Mouse (Mus musculus): ENCODE data around the gene Pdzrn3. TPM values are rescaled to one million over a fixed set of nuclear protein-coding genes. Genes with fewer than 3 reads are reported as not detected.

The Pdzrn3 gene
- total and polyA plus RNA-seq, 3 experiments: not detected

DNA sequence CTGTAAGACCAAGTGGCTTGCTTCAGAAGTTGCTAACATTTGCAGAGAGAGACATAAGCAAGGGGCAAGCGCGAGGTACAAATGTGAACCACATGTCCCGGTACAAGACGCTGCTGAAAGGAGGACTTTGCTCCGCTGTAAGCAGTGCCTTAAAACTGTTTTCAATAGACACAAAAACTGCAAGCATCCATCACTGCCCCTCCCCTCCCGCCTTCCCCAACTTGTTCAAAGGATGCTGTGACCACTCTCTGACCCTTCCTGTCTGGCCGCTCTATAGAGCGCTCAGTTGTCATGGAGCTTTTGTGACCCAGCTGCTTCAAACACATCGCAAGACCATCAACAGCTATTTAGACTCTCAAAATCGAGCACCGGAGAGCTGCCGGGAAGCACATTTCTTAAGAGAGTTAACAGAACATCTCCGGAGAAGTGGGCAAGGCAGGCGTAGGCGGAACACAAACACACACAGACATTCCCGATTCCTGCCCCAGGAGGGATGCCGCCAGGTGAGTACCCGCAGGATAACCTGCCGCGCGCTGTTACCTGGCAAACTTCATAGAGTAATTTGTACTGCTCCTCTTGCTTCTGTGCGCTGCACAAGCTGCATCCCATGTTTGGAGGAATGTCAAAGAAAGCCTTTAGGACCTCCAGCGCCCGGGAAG is 179.3 kb downstream of the Pdzrn3 start:
- Histone ChIP-seq H3K4me2 (ENCODE audit: insufficient read depth, low read depth, poor library complexity, severe bottlenecking) (no peak overlapping the region), H3K4me1 (ENCODE audit: control insufficient read depth in 1 of 2, insufficient read depth in 2 of 2) (no peaks in the 10 kb centered on the region; a peak in 1 of 4 replicates), H3K79me2 (replicated peaks; ENCODE audit: control insufficient read depth, extremely low read depth, insufficient read depth, poor library complexity, severe bottlenecking) (no peaks in the 10 kb centered on the region), H3K36me3 (replicated peaks in 1 of 2; ENCODE audit: control insufficient read depth in 1 of 2, insufficient read depth in 1 of 2, low read length in 1 of 2) (no peaks in the 10 kb centered on the region), H3K9me3 (replicated peaks; ENCODE audit: low read length) (peaks cover 20% of the 10 kb centered on the region), H3K9ac (ENCODE audit: insufficient read depth, low read depth) (no peak overlapping the region), H3K4me3 (replicated peaks in 1 of 3; ENCODE audit: low read depth in 2 of 3, low read length in 2 of 3, poor library complexity in 1 of 3) (no peak overlapping the region), H3K27ac (ENCODE audit: insufficient read depth, low read depth) (no peak overlapping the region), H3K27me3 (replicated peaks) (peaks cover 7% of the 10 kb centered on the region)
- no peak for DNase-seq (ENCODE audit: extremely low read depth)
- TF ChIP-seq MAX (IDR thresholded peaks at IDR 0.05; ENCODE audit: low read length) (no peak), NRF1 (IDR thresholded peaks at IDR 0.05; ENCODE audit: low read depth, low read length) (no peak), SIN3A (IDR thresholded peaks at IDR 0.05; ENCODE audit: low read length) (no peak), RCOR1 (conservative IDR thresholded peaks at IDR 0.05; ENCODE audit: low read depth, low read length) (no peak), KAT2A (IDR thresholded peaks at IDR 0.05; ENCODE audit: insufficient replicate concordance, low read length) (no peak), USF2 (conservative IDR thresholded peaks at IDR 0.05; ENCODE audit: low read depth, low read length) (no peak), ZC3H11A (IDR thresholded peaks at IDR 0.05; ENCODE audit: low read depth, low read length) (no peak), CHD2 (IDR thresholded peaks at IDR 0.05; ENCODE audit: low read length) (no peak), MAFK (IDR thresholded peaks at IDR 0.05; ENCODE audit: insufficient replicate concordance, low read length) (no peak), USF1 (IDR thresholded peaks at IDR 0.05; ENCODE audit: low read depth, low read length) (no peak), JUND (conservative IDR thresholded peaks at IDR 0.05; ENCODE audit: low read depth, low read length) (no peak), TCF12 (IDR thresholded peaks at IDR 0.05; ENCODE audit: low read depth, low read length) (no peak), ZMIZ1 (IDR thresholded peaks at IDR 0.05; ENCODE audit: low read depth, low read length) (no peak), ZKSCAN1 (IDR thresholded peaks at IDR 0.05; ENCODE audit: borderline replicate concordance, low read depth, low read length) (no peak)
- dilution Hi-C loops (cut with MboI; ENCODE audit: extremely low pct_ligation_motif_present, extremely low pct_unique_long_range_greater_than_20kb, low sequenced_read_pairs): no loop called here
- in situ Hi-C loops (cut with MboI; ENCODE audit: low pct_ligation_motif_present, low pct_unique_long_range_greater_than_20kb, low sequenced_read_pairs): no loop called here

DNA sequence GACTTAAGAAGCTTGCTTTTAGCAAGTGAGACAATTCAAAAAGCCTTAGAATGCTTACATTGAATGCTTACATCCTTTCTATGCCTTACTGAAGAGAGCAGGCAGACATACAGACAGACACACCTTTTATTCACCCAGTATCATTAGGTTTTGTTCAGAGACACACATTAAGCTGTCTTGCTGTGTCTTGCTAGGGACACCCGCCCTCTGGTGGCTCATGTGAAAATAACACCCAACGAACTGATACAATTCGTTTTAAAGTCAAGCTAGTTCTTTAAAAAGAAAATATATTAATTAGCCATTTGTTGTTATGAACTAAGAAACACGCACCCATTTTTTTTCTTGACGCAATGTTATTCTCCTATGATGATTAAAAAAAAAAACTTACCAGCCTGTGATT is 180.1 kb downstream of the Pdzrn3 start:
- Histone ChIP-seq H3K9ac (ENCODE audit: insufficient read depth, low read depth) (no peak overlapping the region), H3K4me3 (replicated peaks in 1 of 3; ENCODE audit: low read depth in 2 of 3, low read length in 2 of 3, poor library complexity in 1 of 3) (no peak overlapping the region), H3K9me3 (replicated peaks; ENCODE audit: low read length) (peaks cover 20% of the 10 kb centered on the region), H3K27ac (ENCODE audit: insufficient read depth, low read depth) (no peak overlapping the region), H3K79me2 (replicated peaks; ENCODE audit: control insufficient read depth, extremely low read depth, insufficient read depth, poor library complexity, severe bottlenecking) (no peaks in the 10 kb centered on the region), H3K36me3 (replicated peaks in 1 of 2; ENCODE audit: control insufficient read depth in 1 of 2, insufficient read depth in 1 of 2, low read length in 1 of 2) (no peaks in the 10 kb centered on the region), H3K4me2 (ENCODE audit: insufficient read depth, low read depth, poor library complexity, severe bottlenecking) (no peak overlapping the region), H3K4me1 (ENCODE audit: control insufficient read depth in 1 of 2, insufficient read depth in 2 of 2) (no peaks in the 10 kb centered on the region; a peak in 1 of 4 replicates), H3K27me3 (replicated peaks) (peaks cover 7% of the 10 kb centered on the region)
- in situ Hi-C loops (cut with MboI; ENCODE audit: low pct_ligation_motif_present, low pct_unique_long_range_greater_than_20kb, low sequenced_read_pairs): no loop called here
- TF ChIP-seq CTCF (conservative IDR thresholded peaks at IDR 0.05 in 1 of 2, IDR thresholded peaks at IDR 0.05 in 1 of 2; ENCODE audit: low read depth in 2 of 2, low read length in 2 of 2) (peak; percentile 57 to 63), SMC3 (IDR thresholded peaks at IDR 0.05; ENCODE audit: low read depth, low read length) (peak; percentile 55), RAD21 (IDR thresholded peaks at IDR 0.05; ENCODE audit: low read depth, low read length) (peak; percentile 57), ZMIZ1 (IDR thresholded peaks at IDR 0.05; ENCODE audit: low read depth, low read length) (no peak)
- dilution Hi-C loops (cut with MboI; ENCODE audit: extremely low pct_ligation_motif_present, extremely low pct_unique_long_range_greater_than_20kb, low sequenced_read_pairs): no loop called here
- DNase-seq (ENCODE audit: extremely low read depth): peak; percentile 40
